Mouse (Mus musculus) lung, embryonic 14.5 days (tissue): Measurements from ENCODE around the gene Mybbp1a. TPM values are rescaled to one million over a fixed set of nuclear protein-coding genes. Genes with fewer than 3 reads are reported as not detected.
A peak's percentile ranks its signal among the peaks of the same experiment; 100 is the strongest.

Experiments used
- ATAC-seq: fragments of 200-750 bp; cut with Nextera tagmentation; 2 replicates; pipeline ENCODE4 v1.8.0; 2017; ENCODE audit warnings: mild to moderate bottlenecking, moderate TSS enrichment, moderate library complexity; ENCODE audit not compliant: insufficient read depth
- DNase-seq: peaks from one replicate; pipeline ENCODE4 v3.0.0-alpha.2; 2015
- H3K27ac ChIP-seq: fragments of 300-500 bp; sonication (generic); 2 replicates; pipeline ENCODE4 v1.5.1; 2014; ENCODE audit warnings: low read depth, mild to moderate bottlenecking, moderate library complexity
- H3K27me3 ChIP-seq: fragments of 300-500 bp; sonication (generic); 2 replicates; pipeline ENCODE4 v1.6.1; 2014; ENCODE audit warnings: low read length, control low read depth; ENCODE audit not compliant: insufficient read depth
- H3K36me3 ChIP-seq: fragments of 300-500 bp; sonication (generic); 2 replicates; pipeline ENCODE4 v1.6.1; 2014; ENCODE audit warnings: control low read depth; ENCODE audit not compliant: insufficient read depth
- H3K4me1 ChIP-seq: fragments of 300-500 bp; sonication (generic); 2 replicates; pipeline ENCODE4 v1.6.1; 2014; ENCODE audit warnings: antibody characterized with exemption, control low read depth; ENCODE audit not compliant: insufficient read depth
- H3K4me2 ChIP-seq: fragments of 300-500 bp; sonication (generic); 2 replicates; pipeline ENCODE4 v1.6.1; 2014; ENCODE audit warnings: mild to moderate bottlenecking
- H3K4me3 ChIP-seq: fragments of 300-500 bp; sonication (generic); 2 replicates; pipeline ENCODE4 v1.5.1; 2014; ENCODE audit warnings: low read depth, low read length
- H3K9ac ChIP-seq: fragments of 300-500 bp; sonication (generic); 2 replicates; pipeline ENCODE4 v1.6.1; 2014
- H3K9me3 ChIP-seq: fragments of 300-500 bp; sonication (generic); 2 replicates; pipeline ENCODE4 v1.6.1; 2016; ENCODE audit warnings: low read depth, low read length, control low read depth
- CTCF ChIP-seq: IDR thresholded peaks from 2 replicates; pipeline ENCODE4 v1.5.1; 2016; ENCODE audit warnings: antibody characterized with exemption, low read depth
- WGBS: fragments of 180-500 bp; shearing (Covaris S2); extraction: QIAGEN DNeasy Blood & Tissue Kit; methylation state at CpG from one replicate; pipeline ENCODE4 v1.1.7; 2014; 5-methylcytosine and 5-hydroxymethylcytosine counted together
- polyA plus RNA-seq: library from polyadenylated mRNA; unstranded; fragments of >200 nt; fragmentation: Nextera tagmentation; extraction: Ambion mirVana; gene quantifications from 2 replicates; pipeline ENCODE4 v1.2.1, GENCODE M21; 2014

Mybbp1a gene
- polyA plus RNA-seq, 1 experiment from 2014 or later = 161 TPM

DNA sequence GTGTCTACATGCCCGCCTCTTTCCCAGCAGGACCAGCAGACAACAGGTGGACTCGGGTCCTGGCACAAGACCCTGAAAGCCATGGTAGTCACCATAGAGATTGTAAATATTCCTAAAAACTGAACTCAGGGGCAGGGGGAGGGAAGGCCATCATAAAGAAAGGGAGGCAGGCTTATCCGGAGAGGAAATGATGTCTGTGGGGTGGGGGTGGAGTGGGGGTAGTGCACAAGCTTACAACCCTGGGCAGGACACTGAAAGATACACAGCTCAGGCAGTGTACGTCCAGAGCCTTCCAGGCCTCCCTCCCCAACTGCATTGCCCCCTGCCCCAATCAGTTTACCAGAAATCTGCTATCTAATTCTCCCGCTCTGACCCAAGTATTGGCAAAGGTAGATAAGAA, 46.0 kb downstream of the Mybbp1a start:
- ATAC-seq (no peak), DNase-seq (no peak)
- Histone ChIP-seq H3K9me3 (no peaks in the 10 kb centered on the region), H3K9ac (no peak overlapping the region), H3K4me2 (peak overlapping the region; percentile 98), H3K4me3 (no peak overlapping the region), H3K27me3 (peaks cover 20% of the 10 kb centered on the region; the same call in 1 of the 2 replicates), H3K4me1 (peaks cover 12% of the 10 kb centered on the region), H3K27ac (no peak overlapping the region), H3K36me3 (no peaks in the 10 kb centered on the region)
- no peak for TF ChIP-seq CTCF
- WGBS = 48% methylated on average over 5 of the region's 5 CpGs

DNA sequence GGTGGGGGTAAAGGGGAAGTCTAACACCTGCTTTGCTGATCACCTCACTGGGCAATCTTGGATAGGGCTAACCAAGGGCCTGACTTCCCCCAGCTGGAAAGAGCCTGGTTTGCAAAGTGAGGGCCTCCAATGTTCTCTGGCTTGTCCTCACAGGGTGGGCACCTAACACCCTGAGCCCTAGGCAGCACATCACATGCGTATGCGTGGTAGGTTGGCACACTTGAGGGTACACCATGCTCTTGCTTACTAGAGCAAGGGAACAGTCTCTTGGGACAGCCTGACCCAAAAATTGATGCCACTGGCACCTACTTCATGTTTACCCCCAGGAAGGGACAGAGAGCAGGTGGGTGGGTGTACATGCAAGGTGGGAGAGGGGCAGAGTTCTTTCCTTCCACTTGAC, 46.6 kb downstream of the Mybbp1a start:
- no peak for DNase-seq
- no peak overlapping the region for H3K4me3 ChIP-seq
- H3K9me3 ChIP-seq = no peaks in the 10 kb centered on the region
- no peaks in the 10 kb centered on the region for H3K36me3 ChIP-seq
- H3K4me1 ChIP-seq = peaks cover 12% of the 10 kb centered on the region
- peaks cover 20% of the 10 kb centered on the region; the same call in 1 of the 2 replicates for H3K27me3 ChIP-seq
- H3K9ac ChIP-seq = no peak overlapping the region
- no peak for TF ChIP-seq CTCF
- H3K27ac ChIP-seq = no peak overlapping the region
- 89% methylated on average over 2 of the region's 2 CpGs for WGBS
- no peak for ATAC-seq
- peak overlapping the region; percentile 98 for H3K4me2 ChIP-seq

DNA sequence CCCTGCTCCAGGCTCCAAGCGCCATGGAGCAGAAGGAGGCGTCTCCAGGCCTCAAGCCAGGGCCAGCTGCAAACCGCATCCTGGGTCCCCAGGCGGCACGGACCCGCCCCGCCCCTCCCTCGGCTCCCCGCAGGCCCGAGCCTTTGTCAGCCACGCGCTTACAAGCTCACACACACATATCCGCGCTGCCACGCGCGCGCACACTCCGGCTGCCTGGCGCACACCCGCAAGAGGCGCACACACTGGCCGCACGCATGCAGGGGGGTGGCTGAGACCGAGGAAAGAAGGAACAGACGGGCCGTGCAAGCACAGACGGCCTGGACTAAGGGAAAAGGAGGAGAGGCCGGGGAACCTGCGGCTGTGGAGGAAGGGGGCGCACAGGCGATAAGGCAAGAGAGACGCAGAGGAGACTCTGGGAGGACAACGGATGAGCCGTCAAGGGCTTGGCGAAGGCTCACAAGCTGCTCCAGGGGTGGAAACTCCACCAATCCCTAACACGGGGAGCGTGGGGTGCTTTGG, 47.7 kb downstream of the Mybbp1a start:
- DNase-seq = peak; percentile 34
- Histone ChIP-seq H3K27me3 (peaks cover 20% of the 10 kb centered on the region; the same call in 1 of the 2 replicates), H3K36me3 (no peaks in the 10 kb centered on the region), H3K4me3 (peak overlapping the region; percentile 55), H3K9ac (peak overlapping the region; percentile 33), H3K4me1 (peaks cover 12% of the 10 kb centered on the region), H3K4me2 (peak overlapping the region; percentile 98), H3K27ac (no peak overlapping the region), H3K9me3 (no peaks in the 10 kb centered on the region)
- ATAC-seq = 0 out of 2 replicates have a peak, but pooled peaks have one; percentile 29
- under 1% methylated on average over 36 of the region's 38 CpGs for WGBS
- TF ChIP-seq CTCF = no peak

DNA sequence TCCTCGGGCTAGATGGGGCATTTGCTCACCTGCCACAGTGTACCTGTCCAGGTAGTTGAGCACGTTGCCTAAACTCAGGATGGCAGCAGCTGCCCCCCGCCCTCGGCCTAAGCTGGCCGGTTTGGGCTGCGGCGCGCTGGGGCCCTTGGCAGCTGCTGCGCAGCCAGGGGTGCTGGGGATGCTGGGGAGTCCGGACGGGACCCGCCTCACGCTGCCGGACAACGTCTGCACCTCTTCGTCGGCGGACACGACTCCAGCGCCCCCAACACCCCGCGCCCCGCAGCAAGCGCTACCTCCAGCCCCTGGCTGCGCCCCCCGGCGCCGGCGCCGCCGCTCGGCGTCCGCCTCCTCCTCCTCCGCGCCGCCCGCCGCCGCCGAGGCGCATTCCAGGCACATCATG, 48.2 kb downstream of the Mybbp1a start:
- Histone ChIP-seq H3K36me3 (no peaks in the 10 kb centered on the region), H3K4me3 (peak overlapping the region; percentile 55), H3K9ac (peak overlapping the region; percentile 33), H3K4me1 (peaks cover 12% of the 10 kb centered on the region), H3K27me3 (peaks cover 20% of the 10 kb centered on the region; the same call in 1 of the 2 replicates), H3K4me2 (peak overlapping the region; percentile 98), H3K9me3 (no peaks in the 10 kb centered on the region), H3K27ac (no peak overlapping the region)
- no peak for DNase-seq
- under 1% methylated on average over 42 of the region's 42 CpGs for WGBS
- ATAC-seq = peak; percentile 15; the same call in 1 of the 2 replicates
- no peak for TF ChIP-seq CTCF

DNA sequence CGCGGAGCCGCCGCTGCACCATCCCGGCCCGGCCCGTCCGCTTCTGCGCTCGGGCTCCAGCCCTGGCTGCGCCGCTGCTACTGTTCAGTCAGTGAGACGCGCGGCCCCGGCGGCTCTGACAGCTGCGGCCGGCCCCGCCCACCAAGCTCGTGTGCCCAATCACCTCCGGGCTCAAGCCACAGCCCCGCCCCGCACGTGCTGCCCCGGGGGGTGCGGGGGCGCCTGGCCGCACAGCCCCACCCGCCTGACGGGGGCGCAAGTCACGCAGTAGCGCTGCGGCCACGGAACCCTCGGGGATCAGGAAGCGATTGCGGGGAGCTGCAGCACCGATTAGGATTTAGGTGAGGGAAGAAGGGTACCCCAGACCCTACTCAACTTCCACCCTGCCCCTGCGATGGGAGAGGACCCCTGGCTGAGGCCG, 48.7 kb downstream of the Mybbp1a start, which contains the start of gene Spns2:
TSS of gene Spns2 (minus strand) at position 24 of the 421 bp plus-strand sequence.
- peak within 1 kb of the TSS; percentile 55 for H3K4me3 ChIP-seq
- peaks cover 20% of the 10 kb centered on the region; the same call in 1 of the 2 replicates for H3K27me3 ChIP-seq
- no peak within 1 kb of the TSS for H3K27ac ChIP-seq
- under 1% methylated on average over 42 of the region's 42 CpGs for WGBS
- H3K4me1 ChIP-seq = peaks cover 12% of the 10 kb centered on the region
- peak; percentile 93 for ATAC-seq
- H3K36me3 ChIP-seq = no peaks in the 10 kb centered on the region
- H3K4me2 ChIP-seq = peak within 1 kb of the TSS; percentile 98
- H3K9me3 ChIP-seq = no peaks in the 10 kb centered on the region
- peak within 1 kb of the TSS; percentile 33 for H3K9ac ChIP-seq
- TF ChIP-seq CTCF = peak; percentile 36
- DNase-seq = peak; percentile 95

DNA sequence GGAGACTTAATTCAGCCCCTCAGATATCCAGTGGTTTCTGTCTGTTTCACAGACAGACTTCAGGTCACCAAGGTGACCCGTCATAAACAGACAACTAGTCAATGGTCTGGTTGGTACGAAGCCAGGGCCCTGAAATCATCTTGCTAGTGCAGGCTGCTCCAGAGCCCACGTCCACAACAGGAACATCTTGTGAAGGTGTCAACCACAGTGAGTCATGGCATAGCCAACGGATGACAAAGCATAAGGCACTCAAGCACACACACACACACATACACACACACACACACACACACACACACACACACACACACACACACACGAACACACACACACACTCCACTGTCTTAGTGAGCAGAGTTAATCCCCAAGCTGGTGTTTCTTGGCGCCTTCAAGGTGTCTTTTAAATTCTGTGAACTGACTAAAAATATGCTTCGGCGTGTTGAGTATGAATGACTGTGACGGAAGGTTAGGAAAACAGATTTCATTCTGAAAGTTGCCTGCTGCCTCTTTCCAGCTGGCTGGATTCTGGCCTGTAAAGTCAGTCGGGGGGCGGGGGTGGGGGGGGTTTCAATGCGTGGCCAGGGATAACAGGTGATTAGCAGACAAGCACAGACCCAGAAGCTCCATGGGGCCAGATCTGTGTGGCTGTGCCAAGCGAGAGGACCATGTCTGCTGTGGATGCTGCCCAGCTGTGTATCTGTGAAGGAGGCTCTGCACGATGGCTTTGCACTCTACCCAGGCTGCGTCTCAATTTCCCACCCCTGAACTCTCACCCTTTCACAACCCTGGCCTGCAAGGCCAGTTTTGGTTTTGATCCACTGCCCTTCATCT, 50.2 kb downstream of the Mybbp1a start:
- Histone ChIP-seq H3K4me1 (peaks cover 8% of the 10 kb centered on the region), H3K9me3 (no peaks in the 10 kb centered on the region), H3K4me3 (no peak overlapping the region), H3K36me3 (no peaks in the 10 kb centered on the region), H3K4me2 (no peak overlapping the region), H3K27me3 (peaks cover 20% of the 10 kb centered on the region; the same call in 1 of the 2 replicates), H3K9ac (no peak overlapping the region), H3K27ac (no peak overlapping the region)
- DNase-seq (no peak), ATAC-seq (no peak)
- no peak for TF ChIP-seq CTCF
- WGBS = 57% methylated on average over 15 of the region's 15 CpGs
